Mouse (Mus musculus) liver, postnatal 0 days (tissue): ENCODE results near the gene Rnf20.

Experiments
- CTCF ChIP-seq: sonication (generic); IDR thresholded peaks from 2 replicates; pipeline ENCODE4 v1.5.1; 2016; ENCODE audit warnings: antibody characterized with exemption, low read depth
- EP300 ChIP-seq: IDR thresholded peaks from 2 replicates; pipeline ENCODE4 v1.6.1; 2016; ENCODE audit warnings: antibody characterized with exemption, low read depth, mild to moderate bottlenecking

DNA sequence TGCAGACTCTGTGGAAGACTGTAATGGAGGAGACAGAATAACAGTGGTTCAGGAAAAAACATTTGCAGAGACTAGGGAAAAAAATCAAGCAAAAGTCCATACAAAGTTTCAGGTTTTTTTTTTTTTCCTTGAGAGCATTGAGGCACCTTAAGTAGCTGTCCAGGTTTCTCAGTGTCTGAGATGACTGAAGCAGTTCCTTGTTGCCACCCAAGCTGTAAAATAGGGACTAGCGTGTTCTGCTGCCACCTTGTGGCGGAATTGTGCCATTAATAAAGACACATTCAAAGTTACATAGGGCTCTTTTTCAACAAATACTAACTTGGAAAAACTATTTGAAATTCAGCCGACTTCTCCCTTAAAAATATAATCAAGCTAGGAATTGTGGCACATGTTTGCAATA is 4.8 kb upstream of the Rnf20 start:
- no peak for TF ChIP-seq EP300
- TF ChIP-seq CTCF, result peak; percentile 88
